Mouse (Mus musculus): ENCODE measurements around the gene Srpk2. TPM values are rescaled to one million over a fixed set of nuclear protein-coding genes. Genes with fewer than 3 reads are reported as not detected.
"Not testable (repeated sequence)": the region's sequence is repeated elsewhere in the genome, so short reads cannot be mapped to it uniquely, and the experiment has no call there.

Srpk2 gene
- polyA plus RNA-seq, 1 experiment, result 0.91 TPM

GRCm38 (mm10) chr5:23596326-23596965 is 88.0 kb downstream of the Srpk2 start:
- Histone ChIP-seq H3K36me3 (ENCODE audit: control insufficient read depth, insufficient read depth, low read length) (no peaks in the 10 kb centered on the region), H3K4me3 (ENCODE audit: low read depth, low read length) (no peak overlapping the region), H3K27me3 (ENCODE audit: control insufficient read depth, insufficient read depth, low read length) (no peaks in the 10 kb centered on the region), H3K27ac (ENCODE audit: insufficient read depth, low read depth, low read length) (no peak overlapping the region), H3K4me1 (ENCODE audit: control insufficient read depth, insufficient read depth, insufficient read length, low read length) (no peaks in the 10 kb centered on the region)
- TF ChIP-seq CTCF (IDR thresholded peaks at IDR 0.05; ENCODE audit: extremely low read depth, insufficient read length, insufficient replicate concordance, low read depth, low read length) (no peak), POLR2A (IDR thresholded peaks at IDR 0.05; ENCODE audit: low read depth, low read length) (no peak)
- 74% methylated on average over 5 of the region's 5 CpGs for WGBS

GRCm38 (mm10) chr5:23590298-23590697 is 94.1 kb downstream of the Srpk2 start:
- WGBS, result 73% methylated on average over 5 of the region's 5 CpGs
- not testable (repeated sequence) for H3K4me1 ChIP-seq (ENCODE audit: control insufficient read depth, insufficient read depth, insufficient read length, low read length); H3K36me3 ChIP-seq (ENCODE audit: control insufficient read depth, insufficient read depth, low read length); H3K27ac ChIP-seq (ENCODE audit: insufficient read depth, low read depth, low read length); H3K27me3 ChIP-seq (ENCODE audit: control insufficient read depth, insufficient read depth, low read length); H3K4me3 ChIP-seq (ENCODE audit: low read depth, low read length)

DNA sequence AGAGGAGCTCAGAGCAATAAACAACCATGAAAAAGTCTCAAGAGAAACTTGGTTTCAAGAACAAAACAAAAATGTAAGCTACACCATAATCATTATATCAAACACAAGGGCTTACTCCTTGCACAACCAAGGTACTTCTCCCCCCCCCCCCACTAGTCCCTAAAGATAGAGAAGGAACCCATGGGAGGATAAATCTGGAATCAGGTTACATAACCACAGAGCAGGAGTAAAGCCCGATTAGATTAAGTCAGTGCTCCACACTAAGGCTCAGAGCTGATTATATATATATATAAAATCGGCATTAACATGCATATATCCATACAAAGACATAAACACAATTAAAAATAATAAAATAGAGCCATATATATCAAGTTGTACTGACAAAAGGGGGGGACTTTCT is 96.8 kb downstream of the Srpk2 start:
- TF ChIP-seq POLR2A (IDR thresholded peaks at IDR 0.05; ENCODE audit: low read depth, low read length) (no peak), CTCF (IDR thresholded peaks at IDR 0.05; ENCODE audit: extremely low read depth, insufficient read length, insufficient replicate concordance, low read depth, low read length) (no peak)
- H3K4me1 ChIP-seq (ENCODE audit: control insufficient read depth, insufficient read depth, insufficient read length, low read length), result no peaks in the 10 kb centered on the region
- H3K36me3 ChIP-seq (ENCODE audit: control insufficient read depth, insufficient read depth, low read length), result no peaks in the 10 kb centered on the region
- H3K4me3 ChIP-seq (ENCODE audit: low read depth, low read length), result no peak overlapping the region
- H3K27me3 ChIP-seq (ENCODE audit: control insufficient read depth, insufficient read depth, low read length), result no peaks in the 10 kb centered on the region
- 75% methylated on average over 2 of the region's 2 CpGs for WGBS
- no peak overlapping the region for H3K27ac ChIP-seq (ENCODE audit: insufficient read depth, low read depth, low read length)

DNA sequence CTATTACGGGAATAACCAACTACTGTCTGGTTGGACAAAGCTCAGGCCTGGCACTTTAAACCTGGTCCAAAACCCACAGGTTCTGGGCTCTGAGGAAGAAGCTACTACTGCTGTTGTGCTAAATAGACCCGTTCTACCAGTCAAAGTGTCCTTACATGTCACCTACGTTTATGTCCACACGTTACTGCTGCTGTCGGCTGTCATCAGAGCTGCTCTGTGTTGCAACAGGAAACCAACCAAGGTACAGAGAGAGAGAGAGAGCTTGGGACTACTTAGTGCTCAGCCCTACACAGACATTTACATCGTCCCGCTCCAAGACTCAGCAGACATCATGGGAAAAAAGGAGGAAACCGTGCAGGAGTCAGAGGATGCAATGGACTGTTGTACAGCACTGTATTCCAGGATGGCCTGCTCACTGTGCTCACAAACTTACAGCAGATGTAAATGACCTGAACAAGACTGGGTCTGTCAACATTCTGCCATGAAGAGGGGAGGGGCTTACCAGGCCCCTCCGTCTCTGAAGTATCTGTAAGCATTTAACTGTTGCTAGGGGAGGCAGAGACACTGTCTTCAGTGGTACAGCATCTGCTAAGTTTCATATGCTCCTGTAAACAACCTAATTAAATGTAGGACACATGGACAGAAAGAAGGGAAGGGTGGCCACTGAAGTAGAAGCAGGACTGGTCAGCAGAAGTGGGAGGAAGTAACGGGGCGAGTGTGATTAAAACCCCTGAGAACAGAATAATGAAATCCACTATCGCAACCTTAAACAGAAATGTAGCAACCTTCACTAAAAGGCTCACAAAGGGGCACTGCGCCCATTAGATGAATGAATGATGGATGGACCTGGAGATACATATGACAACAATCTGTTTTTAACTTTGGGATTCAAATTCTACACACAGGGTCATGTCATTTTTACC is 97.6 kb downstream of the Srpk2 start:
- TF ChIP-seq CTCF (IDR thresholded peaks at IDR 0.05; ENCODE audit: extremely low read depth, insufficient read length, insufficient replicate concordance, low read depth, low read length) (no peak), POLR2A (IDR thresholded peaks at IDR 0.05; ENCODE audit: low read depth, low read length) (no peak)
- Histone ChIP-seq H3K27ac (ENCODE audit: insufficient read depth, low read depth, low read length) (no peak overlapping the region), H3K4me3 (ENCODE audit: low read depth, low read length) (no peak overlapping the region), H3K36me3 (ENCODE audit: control insufficient read depth, insufficient read depth, low read length) (no peaks in the 10 kb centered on the region), H3K4me1 (ENCODE audit: control insufficient read depth, insufficient read depth, insufficient read length, low read length) (no peaks in the 10 kb centered on the region), H3K27me3 (ENCODE audit: control insufficient read depth, insufficient read depth, low read length) (no peaks in the 10 kb centered on the region)
- WGBS, result 93% methylated on average over 13 of the region's 13 CpGs

DNA sequence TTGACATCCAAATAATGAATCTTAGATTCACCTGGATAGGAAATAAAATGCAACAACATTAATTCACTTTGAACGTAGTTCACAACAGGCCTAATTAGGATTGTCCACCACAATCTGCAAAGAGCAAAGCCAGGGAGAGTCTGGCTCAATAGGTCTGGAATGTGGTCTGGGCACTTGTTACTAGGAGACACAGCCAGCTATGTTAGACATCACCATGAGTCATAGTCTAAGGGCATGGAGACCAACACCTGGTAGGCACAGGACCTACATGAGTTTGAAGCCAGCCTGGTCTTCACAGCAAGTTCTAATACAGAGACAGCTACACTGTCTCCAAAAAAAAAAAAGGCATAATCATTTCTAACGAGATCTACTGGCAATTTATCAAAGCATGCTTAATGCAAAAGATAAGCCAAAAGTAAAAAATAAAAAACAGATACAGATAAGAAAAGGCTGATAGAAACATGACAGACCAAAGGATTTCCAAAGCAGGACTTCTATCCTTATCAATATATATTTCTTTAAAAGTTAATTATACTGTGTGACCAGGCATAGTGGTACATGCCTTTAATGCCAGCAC is 102.8 kb downstream of the Srpk2 start:
- 55% methylated on average over 2 of the region's 2 CpGs for WGBS
- Histone ChIP-seq H3K27ac (ENCODE audit: insufficient read depth, low read depth, low read length) (no peak overlapping the region), H3K27me3 (ENCODE audit: control insufficient read depth, insufficient read depth, low read length) (no peaks in the 10 kb centered on the region), H3K4me1 (ENCODE audit: control insufficient read depth, insufficient read depth, insufficient read length, low read length) (no peaks in the 10 kb centered on the region), H3K36me3 (ENCODE audit: control insufficient read depth, insufficient read depth, low read length) (no peaks in the 10 kb centered on the region), H3K4me3 (ENCODE audit: low read depth, low read length) (no peak overlapping the region)
- TF ChIP-seq POLR2A (IDR thresholded peaks at IDR 0.05; ENCODE audit: low read depth, low read length), result no peak
- no peak for TF ChIP-seq CTCF (IDR thresholded peaks at IDR 0.05; ENCODE audit: extremely low read depth, insufficient read length, insufficient replicate concordance, low read depth, low read length)

DNA sequence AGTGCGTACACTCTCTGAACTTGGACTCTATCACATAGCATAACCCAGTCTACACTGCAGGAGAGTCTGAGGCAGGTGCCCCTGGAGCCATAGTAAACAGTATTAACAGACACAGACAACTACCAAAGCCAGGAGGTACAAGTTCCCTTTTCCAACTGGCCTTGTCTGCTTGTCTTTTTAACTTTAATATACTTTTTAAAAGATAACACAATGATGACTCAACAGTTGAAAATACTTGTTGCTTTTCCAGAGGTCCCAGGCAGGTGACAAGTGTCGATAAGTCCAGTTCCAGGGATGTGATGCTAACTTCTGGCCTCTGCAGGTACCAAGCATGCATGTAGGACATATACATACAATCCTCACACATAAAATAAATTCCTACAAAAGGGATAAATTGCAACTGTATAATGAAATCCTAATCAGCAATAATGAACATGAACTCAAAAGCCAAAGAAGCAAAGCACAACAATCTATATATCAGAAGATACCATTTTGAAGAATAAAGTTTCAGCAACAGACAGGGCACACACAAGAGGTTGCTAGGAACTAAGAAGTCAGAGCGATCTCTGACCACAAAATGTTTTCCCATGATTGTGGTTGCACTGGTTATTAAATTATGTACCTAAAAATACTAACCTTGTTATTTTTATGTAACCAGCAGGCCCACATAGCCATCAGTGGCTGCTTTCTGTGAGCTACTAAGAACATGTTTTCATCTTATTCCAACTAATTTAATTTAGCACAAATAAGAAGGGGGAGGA is 105.1 kb downstream of the Srpk2 start:
- Histone ChIP-seq H3K4me1 (ENCODE audit: control insufficient read depth, insufficient read depth, insufficient read length, low read length) (no peaks in the 10 kb centered on the region), H3K36me3 (ENCODE audit: control insufficient read depth, insufficient read depth, low read length) (no peaks in the 10 kb centered on the region), H3K27ac (ENCODE audit: insufficient read depth, low read depth, low read length) (no peak overlapping the region), H3K27me3 (ENCODE audit: control insufficient read depth, insufficient read depth, low read length) (no peaks in the 10 kb centered on the region), H3K4me3 (ENCODE audit: low read depth, low read length) (no peak overlapping the region)
- 84% methylated on average over 3 of the region's 3 CpGs for WGBS
- no peak for TF ChIP-seq POLR2A (IDR thresholded peaks at IDR 0.05; ENCODE audit: low read depth, low read length)
- no peak for TF ChIP-seq CTCF (IDR thresholded peaks at IDR 0.05; ENCODE audit: extremely low read depth, insufficient read length, insufficient replicate concordance, low read depth, low read length)

Measured in small intestine, adult 2 months (tissue).